19 mouse cellular contexts compared by ENCODE assay signal in the genomic region with DNA sequence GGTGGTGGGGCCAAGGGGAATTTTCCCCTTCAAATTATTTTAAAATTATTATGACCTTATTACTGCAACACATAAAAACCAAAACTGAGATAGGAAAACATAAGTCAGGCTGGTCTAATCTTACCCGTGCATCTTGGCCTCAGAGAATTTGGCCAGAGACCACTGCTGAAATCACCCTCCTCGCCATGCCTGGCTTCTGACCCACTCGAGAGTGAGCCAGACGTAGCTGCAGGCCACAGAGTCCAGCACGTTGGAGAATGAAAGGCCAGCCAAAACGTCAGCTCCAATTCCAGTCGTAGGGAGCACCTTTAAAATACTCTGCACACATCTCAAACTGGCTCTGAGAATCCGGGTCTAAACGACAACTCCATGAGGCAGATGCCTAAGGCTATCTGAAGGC.
DNase-seq lines count a peak whose midpoint lies in the region; ATAC-seq lines count a peak whose summit lies in the region.
"Had no signal": no experiment of that assay in that cellular context is flagged by ENCODE, and none has a peak within 500 bp of the region (broad histone marks: within the 10 kb centered on the region; RNA-seq: fewer than 3 reads in every experiment).

No protein-coding gene starts in this region.

- no peaks in the 10 kb centered on the region for H3K4me1 ChIP-seq in midbrain, embryonic 16.5 days (ENCODE audit: control insufficient read depth, insufficient read depth, low read length)

- no peak overlapping the region for H3K27ac ChIP-seq in midbrain, embryonic 16.5 days (ENCODE audit: low read length)
- H3K27ac ChIP-seq: forebrain, embryonic 15.5 days; kidney, embryonic 15.5 days; neural tube, embryonic 15.5 days had no signal

- H3K36me3 ChIP-seq in midbrain, embryonic 16.5 days (ENCODE audit: control insufficient read depth, insufficient read depth, low read length), result no peaks in the 10 kb centered on the region
- H3K36me3 ChIP-seq: forebrain, embryonic 15.5 days; kidney, embryonic 15.5 days; neural tube, embryonic 15.5 days had no signal

- DNase-seq in adrenal gland, adult 2 months, result peak; percentile 30
- no peak for DNase-seq in adrenal gland, adult 8-10 months
- peak; percentile 23 for DNase-seq in lung, postnatal 36 days
- no peak for DNase-seq in lung, postnatal 10 days
- peak; percentile 43 to 52 for DNase-seq in gastrocnemius, postnatal 36 days
- no peak for DNase-seq in thymus, postnatal 25 days
- DNase-seq in B cell, adult 2 months, result no peak
- DNase-seq: cerebellum, postnatal 25 days; heart, adult 11 months; kidney, adult 11 months; kidney, postnatal 36 days; thymus, adult 2 months had no signal

- intact Hi-C loops in gastrocnemius, postnatal 36 days (cut with DNase I), result no loop called here

- H3K4me2 ChIP-seq in midbrain, embryonic 16.5 days (ENCODE audit: low read length), result no peak overlapping the region
- H3K4me2 ChIP-seq: forebrain, embryonic 15.5 days; heart, embryonic 11.5 days; kidney, embryonic 15.5 days; midbrain, embryonic 11.5 days; neural tube, embryonic 15.5 days had no signal

- H3K9ac ChIP-seq in midbrain, embryonic 16.5 days (ENCODE audit: low read depth, low read length), result no peak overlapping the region
- H3K9ac ChIP-seq: forebrain, embryonic 15.5 days; kidney, embryonic 15.5 days; neural tube, embryonic 15.5 days had no signal

- H3K4me3 ChIP-seq in midbrain, embryonic 16.5 days (ENCODE audit: low read depth, low read length), result no peak overlapping the region
- H3K4me3 ChIP-seq: forebrain, embryonic 15.5 days; kidney, embryonic 15.5 days; neural tube, embryonic 15.5 days had no signal

- 78% methylated on average over 9 of the region's 9 CpGs for WGBS in midbrain, embryonic 16.5 days

- H3K27me3 ChIP-seq in midbrain, embryonic 16.5 days (ENCODE audit: control insufficient read depth, insufficient read depth, low read depth, low read length), result no peaks in the 10 kb centered on the region
- H3K27me3 ChIP-seq: forebrain, embryonic 15.5 days; kidney, embryonic 15.5 days; neural tube, embryonic 15.5 days had no signal

- no peak for ATAC-seq in midbrain, embryonic 16.5 days
- ATAC-seq: forebrain, embryonic 15.5 days; lung, postnatal 0 days had no signal

- no peaks in the 10 kb centered on the region for H3K9me3 ChIP-seq in midbrain, embryonic 16.5 days (replicated peaks; ENCODE audit: control insufficient read depth, low read length, poor library complexity, severe bottlenecking)
- H3K9me3 ChIP-seq: forebrain, embryonic 15.5 days; kidney, embryonic 15.5 days; neural tube, embryonic 15.5 days had no signal

Comparison
In these comparisons a context has a peak if more than half of its experiments do, and no peak if none do; other contexts are left out.
1. DNase-seq: peak in adrenal gland, adult 2 months (single experiment), lung, postnatal 36 days (single experiment) and gastrocnemius, postnatal 36 days (2 of 2); none in adrenal gland, adult 8-10 months (single experiment), lung, postnatal 10 days (single experiment), thymus, postnatal 25 days (single experiment) and B cell, adult 2 months (0 of 2).